Mouse (Mus musculus): Measurements from ENCODE around the gene Krt39. TPM values are rescaled to one million over a fixed set of nuclear protein-coding genes. Genes with fewer than 3 reads are reported as not detected.
A peak's percentile ranks its signal among the peaks of the same experiment; 100 is the strongest.

Gene Krt39
- polyA plus RNA-seq, 1 experiment from 2014 or later = not detected

GRCm38 (mm10) chr11:99490624-99491023 is 30.5 kb downstream of the Krt39 start:
- 36% methylated on average over 4 of the region's 4 CpGs for WGBS
- no peak overlapping the region for H3K4me2 ChIP-seq (ENCODE audit: low read length)
- no peaks in the 10 kb centered on the region for H3K9me3 ChIP-seq (ENCODE audit: control insufficient read depth, low read length)
- H3K4me3 ChIP-seq (ENCODE audit: low read depth, low read length) = no peak overlapping the region
- DNase-seq (ENCODE audit: low spot score) (no peak), ATAC-seq (replicated peaks; ENCODE audit: low FRiP score, low TSS enrichment, low read depth) (no peak)
- H3K36me3 ChIP-seq (ENCODE audit: control insufficient read depth, insufficient read depth, low read length) = no peaks in the 10 kb centered on the region
- no peak overlapping the region for H3K9ac ChIP-seq (ENCODE audit: low read length)
- H3K4me1 ChIP-seq (replicated peaks; ENCODE audit: control insufficient read depth, insufficient read depth, low read length) = no peaks in the 10 kb centered on the region
- no peaks in the 10 kb centered on the region for H3K27me3 ChIP-seq (replicated peaks; ENCODE audit: control insufficient read depth, insufficient read depth, low read length)
- no peak overlapping the region for H3K27ac ChIP-seq (ENCODE audit: low read depth)

DNA sequence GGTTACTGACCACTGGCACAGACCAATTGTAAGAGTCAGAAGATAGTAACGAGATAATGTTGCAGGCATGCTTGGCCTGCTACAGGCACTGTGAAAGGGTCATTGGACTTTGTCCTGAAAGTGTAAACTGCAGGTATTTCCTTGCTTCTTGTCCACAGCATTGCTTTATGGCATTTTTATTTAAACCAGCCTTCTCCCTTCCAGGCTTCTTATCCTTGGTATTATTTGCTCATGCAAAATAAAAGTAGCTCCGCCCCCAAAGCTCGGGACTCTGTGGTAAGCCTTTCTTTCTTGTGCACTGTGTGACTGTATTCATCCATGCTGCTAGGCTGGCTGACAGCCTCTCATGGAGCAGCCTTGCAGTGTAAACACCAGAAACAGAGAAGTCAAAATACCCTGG is 31.9 kb downstream of the Krt39 start:
- Histone ChIP-seq H3K4me3 (ENCODE audit: low read depth, low read length) (no peak overlapping the region), H3K4me1 (replicated peaks; ENCODE audit: control insufficient read depth, insufficient read depth, low read length) (no peaks in the 10 kb centered on the region), H3K36me3 (ENCODE audit: control insufficient read depth, insufficient read depth, low read length) (no peaks in the 10 kb centered on the region), H3K9me3 (ENCODE audit: control insufficient read depth, low read length) (no peaks in the 10 kb centered on the region), H3K27me3 (replicated peaks; ENCODE audit: control insufficient read depth, insufficient read depth, low read length) (no peaks in the 10 kb centered on the region), H3K9ac (ENCODE audit: low read length) (no peak overlapping the region), H3K27ac (ENCODE audit: low read depth) (peak overlapping the region; percentile 57; the same call in 1 of the 2 replicates), H3K4me2 (ENCODE audit: low read length) (no peak overlapping the region)
- peak; percentile 87 for ATAC-seq (replicated peaks; ENCODE audit: low FRiP score, low TSS enrichment, low read depth)
- 48% methylated on average over 3 of the region's 3 CpGs for WGBS
- peak; percentile 55 for DNase-seq (ENCODE audit: low spot score)

GRCm38 (mm10) chr11:99474981-99475380 is 46.2 kb downstream of the Krt39 start:
- Histone ChIP-seq H3K9ac (ENCODE audit: low read length) (no peak overlapping the region), H3K4me3 (ENCODE audit: low read depth, low read length) (no peak overlapping the region), H3K4me1 (replicated peaks; ENCODE audit: control insufficient read depth, insufficient read depth, low read length) (no peaks in the 10 kb centered on the region), H3K27ac (ENCODE audit: low read depth) (no peak overlapping the region), H3K9me3 (ENCODE audit: control insufficient read depth, low read length) (no peaks in the 10 kb centered on the region), H3K4me2 (ENCODE audit: low read length) (no peak overlapping the region), H3K36me3 (ENCODE audit: control insufficient read depth, insufficient read depth, low read length) (no peaks in the 10 kb centered on the region), H3K27me3 (replicated peaks; ENCODE audit: control insufficient read depth, insufficient read depth, low read length) (no peaks in the 10 kb centered on the region)
- no peak for ATAC-seq (replicated peaks; ENCODE audit: low FRiP score, low TSS enrichment, low read depth)
- 67% methylated on average over 3 of the region's 3 CpGs for WGBS
- no peak for DNase-seq (ENCODE audit: low spot score)

DNA sequence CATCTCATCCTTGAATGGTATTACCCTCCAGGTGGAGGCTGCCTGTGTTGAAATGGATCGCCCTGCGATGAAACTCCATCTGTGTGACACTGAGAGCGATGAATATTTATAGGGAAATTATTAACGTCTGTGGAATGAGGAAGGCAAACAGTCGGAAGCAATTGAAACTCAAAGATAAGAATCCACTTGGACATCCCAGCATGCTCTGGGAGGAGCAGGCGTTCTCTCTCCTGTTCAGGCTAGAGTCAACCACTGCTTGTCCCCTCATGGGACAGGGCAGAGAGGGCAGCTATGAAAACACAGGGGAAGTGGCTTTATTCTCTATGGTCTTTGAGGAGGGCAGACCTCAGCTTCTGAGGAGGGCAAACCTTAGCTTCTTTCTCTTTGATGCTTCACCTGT is 47.7 kb downstream of the Krt39 start:
- Histone ChIP-seq H3K36me3 (ENCODE audit: control insufficient read depth, insufficient read depth, low read length) (no peaks in the 10 kb centered on the region), H3K27ac (ENCODE audit: low read depth) (no peak overlapping the region), H3K9me3 (ENCODE audit: control insufficient read depth, low read length) (no peaks in the 10 kb centered on the region), H3K4me1 (replicated peaks; ENCODE audit: control insufficient read depth, insufficient read depth, low read length) (no peaks in the 10 kb centered on the region), H3K4me2 (ENCODE audit: low read length) (no peak overlapping the region), H3K9ac (ENCODE audit: low read length) (no peak overlapping the region), H3K27me3 (replicated peaks; ENCODE audit: control insufficient read depth, insufficient read depth, low read length) (no peaks in the 10 kb centered on the region), H3K4me3 (ENCODE audit: low read depth, low read length) (no peak overlapping the region)
- DNase-seq (ENCODE audit: low spot score) (no peak), ATAC-seq (replicated peaks; ENCODE audit: low FRiP score, low TSS enrichment, low read depth) (no peak)
- WGBS = 64% methylated on average over 6 of the region's 6 CpGs

- ATAC-seq (replicated peaks; ENCODE audit: low FRiP score, low TSS enrichment, low read depth) = no peak
Observed at GRCm38 (mm10) chr11:99472405-99472804, 48.7 kb downstream of the Krt39 start.

DNA sequence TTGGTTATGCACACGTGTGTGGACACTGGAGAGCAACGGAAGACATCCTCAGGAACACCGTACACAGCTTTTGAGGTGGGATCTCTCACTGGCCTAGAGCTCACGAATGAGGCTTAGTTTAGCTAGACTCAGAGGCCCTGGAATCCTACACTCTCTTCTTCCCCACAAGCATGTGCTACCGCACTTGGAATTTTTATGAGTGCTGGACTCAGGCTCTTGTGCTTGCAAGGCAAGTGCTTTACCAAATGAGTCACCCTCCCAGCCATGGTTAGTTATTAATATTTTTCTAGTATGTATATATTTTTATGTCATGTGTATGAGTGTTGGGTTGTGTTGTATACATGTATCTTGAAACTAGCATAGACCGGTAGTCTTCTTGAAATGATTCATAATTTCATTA is 49.2 kb downstream of the Krt39 start:
- no peaks in the 10 kb centered on the region for H3K36me3 ChIP-seq (ENCODE audit: control insufficient read depth, insufficient read depth, low read length)
- ATAC-seq (replicated peaks; ENCODE audit: low FRiP score, low TSS enrichment, low read depth) (no peak), DNase-seq (ENCODE audit: low spot score) (no peak)
- no peak overlapping the region for H3K4me3 ChIP-seq (ENCODE audit: low read depth, low read length)
- no peak overlapping the region for H3K27ac ChIP-seq (ENCODE audit: low read depth)
- 0 out of 2 replicates have a peak, but pooled peaks cover under 1% of the 10 kb centered on the region for H3K4me1 ChIP-seq (replicated peaks; ENCODE audit: control insufficient read depth, insufficient read depth, low read length)
- no peaks in the 10 kb centered on the region for H3K27me3 ChIP-seq (replicated peaks; ENCODE audit: control insufficient read depth, insufficient read depth, low read length)
- no peak overlapping the region for H3K4me2 ChIP-seq (ENCODE audit: low read length)
- no peaks in the 10 kb centered on the region for H3K9me3 ChIP-seq (ENCODE audit: control insufficient read depth, low read length)
- no peak overlapping the region for H3K9ac ChIP-seq (ENCODE audit: low read length)
- 80% methylated on average over 6 of the region's 6 CpGs for WGBS

More at GRCm38 (mm10) chr11:99472405-99472804, 48.7 kb downstream of the Krt39 start:
- WGBS = 80% methylated on average over 4 of the region's 4 CpGs
- Histone ChIP-seq H3K4me1 (replicated peaks; ENCODE audit: control insufficient read depth, insufficient read depth, low read length) (no peaks in the 10 kb centered on the region), H3K27ac (ENCODE audit: low read depth) (no peak overlapping the region), H3K4me3 (ENCODE audit: low read depth, low read length) (no peak overlapping the region), H3K9ac (ENCODE audit: low read length) (no peak overlapping the region), H3K9me3 (ENCODE audit: control insufficient read depth, low read length) (no peaks in the 10 kb centered on the region), H3K36me3 (ENCODE audit: control insufficient read depth, insufficient read depth, low read length) (no peaks in the 10 kb centered on the region), H3K4me2 (ENCODE audit: low read length) (no peak overlapping the region), H3K27me3 (replicated peaks; ENCODE audit: control insufficient read depth, insufficient read depth, low read length) (no peaks in the 10 kb centered on the region)
- no peak for DNase-seq (ENCODE audit: low spot score)

GRCm38 (mm10) chr11:99469228-99469627 is 51.9 kb downstream of the Krt39 start:
- H3K27ac ChIP-seq (ENCODE audit: low read depth) = no peak overlapping the region
- no peak overlapping the region for H3K4me2 ChIP-seq (ENCODE audit: low read length)
- ATAC-seq (replicated peaks; ENCODE audit: low FRiP score, low TSS enrichment, low read depth) (no peak), DNase-seq (ENCODE audit: low spot score) (no peak)
- 25% methylated on average over 4 of the region's 4 CpGs for WGBS
- H3K36me3 ChIP-seq (ENCODE audit: control insufficient read depth, insufficient read depth, low read length) = no peaks in the 10 kb centered on the region
- no peak overlapping the region for H3K9ac ChIP-seq (ENCODE audit: low read length)
- H3K27me3 ChIP-seq (replicated peaks; ENCODE audit: control insufficient read depth, insufficient read depth, low read length) = no peaks in the 10 kb centered on the region
- no peaks in the 10 kb centered on the region for H3K9me3 ChIP-seq (ENCODE audit: control insufficient read depth, low read length)
- H3K4me1 ChIP-seq (replicated peaks; ENCODE audit: control insufficient read depth, insufficient read depth, low read length) = 0 out of 2 replicates have a peak, but pooled peaks cover 3% of the 10 kb centered on the region
- no peak overlapping the region for H3K4me3 ChIP-seq (ENCODE audit: low read depth, low read length)

DNA sequence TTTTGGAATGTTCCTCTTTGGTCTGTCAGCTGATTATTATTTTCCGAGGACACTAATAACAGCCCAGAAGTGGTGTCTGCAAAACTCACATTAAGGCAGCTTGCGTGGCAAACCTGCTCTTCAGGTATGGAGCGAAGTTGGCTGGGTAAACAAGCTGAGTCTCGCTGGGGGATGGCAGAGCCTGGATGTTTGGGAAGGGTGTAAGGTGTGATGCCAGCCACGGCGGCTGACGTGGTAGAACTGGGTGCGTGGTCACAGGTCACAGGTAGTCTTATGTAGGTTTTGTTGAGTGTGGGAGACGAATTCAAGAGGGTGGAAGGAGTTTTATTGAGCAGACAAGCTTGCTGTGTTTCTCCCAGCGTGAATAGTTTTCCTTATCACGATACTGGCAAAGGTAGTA is 52.6 kb downstream of the Krt39 start:
- peak; percentile 51 for DNase-seq (ENCODE audit: low spot score)
- Histone ChIP-seq H3K4me1 (replicated peaks; ENCODE audit: control insufficient read depth, insufficient read depth, low read length) (0 out of 2 replicates have a peak, but pooled peaks cover 3% of the 10 kb centered on the region), H3K9me3 (ENCODE audit: control insufficient read depth, low read length) (no peaks in the 10 kb centered on the region), H3K4me3 (ENCODE audit: low read depth, low read length) (no peak overlapping the region), H3K36me3 (ENCODE audit: control insufficient read depth, insufficient read depth, low read length) (no peaks in the 10 kb centered on the region), H3K27me3 (replicated peaks; ENCODE audit: control insufficient read depth, insufficient read depth, low read length) (no peaks in the 10 kb centered on the region), H3K9ac (ENCODE audit: low read length) (no peak overlapping the region), H3K27ac (ENCODE audit: low read depth) (no peak overlapping the region), H3K4me2 (ENCODE audit: low read length) (no peak overlapping the region)
- 70% methylated on average over 11 of the region's 11 CpGs for WGBS
- no peak for ATAC-seq (replicated peaks; ENCODE audit: low FRiP score, low TSS enrichment, low read depth)

DNA sequence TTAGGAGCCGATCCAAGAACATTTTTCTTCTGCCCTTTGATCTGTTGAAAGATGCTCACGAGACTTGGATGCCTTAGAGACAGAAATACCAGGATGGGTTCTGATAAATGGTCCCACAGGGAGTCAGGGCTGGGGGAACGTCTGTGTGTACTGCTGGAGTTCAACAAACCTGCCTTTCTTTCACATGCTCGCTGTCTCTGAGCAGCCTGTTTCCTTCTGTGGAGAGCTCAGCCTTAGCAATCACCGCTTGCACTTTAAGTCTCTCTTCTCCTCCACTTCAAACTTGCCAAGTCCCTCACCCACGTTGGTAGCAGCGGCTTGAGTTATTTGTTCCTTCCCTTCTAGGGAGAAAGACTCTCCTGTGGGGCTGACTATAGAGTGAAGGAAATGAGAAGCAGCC is 54.8 kb downstream of the Krt39 start:
- 18% methylated on average over 7 of the region's 7 CpGs for WGBS
- H3K9me3 ChIP-seq (ENCODE audit: control insufficient read depth, low read length) = no peaks in the 10 kb centered on the region
- no peaks in the 10 kb centered on the region for H3K36me3 ChIP-seq (ENCODE audit: control insufficient read depth, insufficient read depth, low read length)
- H3K27me3 ChIP-seq (replicated peaks; ENCODE audit: control insufficient read depth, insufficient read depth, low read length) = no peaks in the 10 kb centered on the region
- 0 out of 2 replicates have a peak, but pooled peaks cover 3% of the 10 kb centered on the region for H3K4me1 ChIP-seq (replicated peaks; ENCODE audit: control insufficient read depth, insufficient read depth, low read length)
- ATAC-seq (replicated peaks; ENCODE audit: low FRiP score, low TSS enrichment, low read depth) (no peak), DNase-seq (ENCODE audit: low spot score) (no peak)
- H3K9ac ChIP-seq (ENCODE audit: low read length) = no peak overlapping the region
- H3K4me3 ChIP-seq (ENCODE audit: low read depth, low read length) = no peak overlapping the region
- H3K4me2 ChIP-seq (ENCODE audit: low read length) = no peak overlapping the region
- H3K27ac ChIP-seq (ENCODE audit: low read depth) = no peak overlapping the region
